Mouse (Mus musculus) brain, embryonic 14.5 days (tissue): Measurements from ENCODE around the gene Slfn9. TPM values are rescaled to one million over a fixed set of nuclear protein-coding genes. Genes with fewer than 3 reads are reported as not detected.
"Not testable (repeated sequence)": the region's sequence is repeated elsewhere in the genome, so short reads cannot be mapped to it uniquely, and the experiment has no call there.

Experiments
- DNase-seq: peaks from one replicate; pipeline ENCODE4 v3.0.0-alpha.2; 2011; ENCODE audit warnings: low read depth
- CTCF ChIP-seq: fragments of 200-500 bp; IDR thresholded peaks from 2 replicates; pipeline ENCODE4 v1.5.1; 2012; ENCODE audit warnings: inconsistent platforms, mild to moderate bottlenecking, moderate library complexity, borderline replicate concordance; ENCODE audit not compliant: insufficient read depth, insufficient read length; ENCODE audit errors: extremely low read depth
- POLR2A ChIP-seq: fragments of 200-500 bp; IDR thresholded peaks from 2 replicates; pipeline ENCODE4 v1.6.1; 2012; ENCODE audit warnings: mild to moderate bottlenecking, inconsistent platforms, borderline replicate concordance; ENCODE audit not compliant: poor library complexity, insufficient read depth, insufficient read length, severe bottlenecking; ENCODE audit errors: extremely low read depth
- polyA plus RNA-seq: library from polyadenylated mRNA; depleted of rRNA; stranded (reverse); fragments of >200 nt; gene quantifications from 2 replicates; pipeline ENCODE4 v1.2.3, GENCODE M21; 2012

Slfn9 gene
- polyA plus RNA-seq, 1 experiment = 2.3 TPM

DNA sequence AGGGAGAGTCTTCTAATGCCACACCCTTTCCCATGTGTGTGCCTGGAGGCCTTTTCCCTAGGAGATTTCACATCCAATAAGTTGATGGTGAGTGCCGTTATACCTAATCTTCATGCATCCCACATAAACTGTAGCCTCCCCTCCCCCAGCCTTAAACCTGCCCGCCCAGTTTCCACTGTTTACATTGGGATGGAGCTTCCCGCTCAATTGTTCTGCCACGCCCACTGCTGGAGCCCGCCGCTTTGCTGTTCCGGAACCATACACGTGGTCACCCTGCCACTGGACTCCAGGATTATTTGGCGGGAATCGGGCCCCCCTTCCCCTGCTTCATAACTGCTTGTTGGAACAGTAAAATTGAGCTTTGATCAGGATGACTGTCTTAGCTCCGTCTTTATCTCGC lies 2.3 kb downstream of the Slfn9 start:
- no peak for TF ChIP-seq POLR2A
- no peak for TF ChIP-seq CTCF
- no peak for DNase-seq

DNA sequence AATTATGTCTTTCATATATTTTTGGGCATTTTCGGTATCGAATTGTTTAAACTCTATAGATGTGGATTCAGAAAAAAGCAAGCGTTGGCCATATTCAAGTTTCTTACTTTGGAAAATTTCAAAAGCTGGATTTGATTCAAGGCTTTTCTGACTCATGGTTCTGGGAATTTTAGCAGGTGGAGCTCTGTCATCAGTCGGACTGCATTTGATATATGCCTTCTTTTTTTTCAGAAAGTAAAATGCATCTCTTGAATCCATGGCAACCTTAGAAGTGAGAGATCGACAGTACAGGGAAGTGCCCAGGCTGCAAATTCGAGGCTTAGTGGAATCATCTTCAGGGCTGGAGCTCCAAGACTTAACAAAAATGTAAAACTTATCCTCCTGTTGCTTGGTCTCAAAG lies 4.0 kb downstream of the Slfn9 start:
- no peak for TF ChIP-seq POLR2A
- no peak for TF ChIP-seq CTCF
- no peak for DNase-seq

DNA sequence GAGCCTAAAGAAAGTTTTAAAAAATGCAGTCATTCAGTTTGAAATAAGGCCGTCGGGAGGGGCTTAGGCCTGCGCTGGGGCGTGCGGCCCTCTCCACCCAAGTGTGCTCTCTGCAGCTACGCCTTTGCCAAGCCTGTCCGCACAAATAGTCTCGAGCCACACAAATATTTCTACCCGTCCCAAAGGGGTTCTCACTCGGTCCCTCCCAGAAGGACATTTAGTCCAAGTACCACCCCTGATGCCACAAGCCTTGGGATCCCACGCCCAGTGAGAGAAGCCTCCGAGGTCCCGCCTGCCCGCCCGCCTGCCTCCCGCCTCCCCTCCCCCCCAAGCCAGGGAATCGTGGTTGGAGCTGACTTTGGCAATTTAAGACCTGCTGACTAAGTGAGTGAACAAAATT lies 8.4 kb downstream of the Slfn9 start:
- TF ChIP-seq CTCF = no peak
- TF ChIP-seq POLR2A = no peak
- no peak for DNase-seq

DNA sequence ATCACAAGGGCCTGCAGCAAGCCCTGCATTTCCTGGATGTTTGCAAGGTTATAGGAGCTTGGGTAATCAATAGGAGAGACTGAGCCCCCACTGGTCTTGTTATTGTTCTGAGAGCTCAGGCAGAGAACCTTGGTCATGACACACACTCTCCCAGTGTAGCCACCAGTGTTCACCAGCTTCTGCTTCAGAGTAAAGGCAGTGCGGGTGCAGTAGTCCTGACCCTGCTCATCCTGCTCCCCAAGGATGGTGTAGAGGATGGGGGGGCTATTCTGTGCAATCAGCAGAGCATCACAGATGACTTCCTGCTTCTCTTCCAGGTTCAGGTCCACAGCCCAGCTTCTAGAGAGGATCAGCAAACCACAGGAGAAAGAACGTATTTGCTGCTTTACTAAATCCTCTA lies 9.2 kb downstream of the Slfn9 start:
- not testable (repeated sequence) for DNase-seq

DNA sequence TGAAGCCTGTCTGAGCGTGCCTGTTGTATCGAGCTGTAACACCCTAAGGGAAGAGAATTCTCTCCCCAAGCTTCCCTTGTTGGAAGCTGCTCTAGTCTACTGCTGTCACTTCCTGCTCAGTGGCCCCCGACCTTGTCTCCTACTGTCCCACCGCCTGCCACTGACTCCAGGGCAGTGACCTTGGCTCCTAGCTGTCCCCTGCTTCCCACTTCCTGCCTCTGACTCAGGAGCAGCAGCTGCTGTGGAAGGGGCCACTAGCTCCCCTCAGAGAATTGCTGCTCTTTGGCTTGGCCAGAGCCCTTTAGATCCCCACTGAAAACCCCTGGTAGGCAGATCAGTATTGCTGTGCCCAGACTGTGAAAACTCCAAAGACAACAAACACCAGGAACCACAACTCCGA lies 17.7 kb downstream of the Slfn9 start:
- TF ChIP-seq CTCF (no peak), POLR2A (no peak)
- DNase-seq = no peak

DNA sequence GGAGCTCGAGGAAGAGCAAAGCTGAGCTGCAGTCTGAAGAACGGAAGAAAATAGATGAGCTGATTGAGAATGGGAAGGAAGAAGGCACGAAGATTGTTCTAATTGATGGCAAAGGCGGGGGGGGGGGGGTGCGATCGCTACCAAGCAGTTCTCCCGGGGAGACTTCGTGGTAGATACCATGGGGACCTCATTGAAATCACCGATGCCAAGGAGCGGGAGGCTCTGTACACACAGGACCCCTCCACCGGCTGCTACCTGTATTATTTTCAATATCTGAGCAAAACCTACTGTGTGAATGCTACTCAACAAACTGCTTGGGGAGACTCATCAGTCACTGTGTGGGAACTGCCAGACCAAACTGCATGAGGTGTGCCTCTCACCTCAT lies 20.0 kb downstream of the Slfn9 start:
- no peak for TF ChIP-seq POLR2A
- no peak for TF ChIP-seq CTCF
- no peak for DNase-seq

DNA sequence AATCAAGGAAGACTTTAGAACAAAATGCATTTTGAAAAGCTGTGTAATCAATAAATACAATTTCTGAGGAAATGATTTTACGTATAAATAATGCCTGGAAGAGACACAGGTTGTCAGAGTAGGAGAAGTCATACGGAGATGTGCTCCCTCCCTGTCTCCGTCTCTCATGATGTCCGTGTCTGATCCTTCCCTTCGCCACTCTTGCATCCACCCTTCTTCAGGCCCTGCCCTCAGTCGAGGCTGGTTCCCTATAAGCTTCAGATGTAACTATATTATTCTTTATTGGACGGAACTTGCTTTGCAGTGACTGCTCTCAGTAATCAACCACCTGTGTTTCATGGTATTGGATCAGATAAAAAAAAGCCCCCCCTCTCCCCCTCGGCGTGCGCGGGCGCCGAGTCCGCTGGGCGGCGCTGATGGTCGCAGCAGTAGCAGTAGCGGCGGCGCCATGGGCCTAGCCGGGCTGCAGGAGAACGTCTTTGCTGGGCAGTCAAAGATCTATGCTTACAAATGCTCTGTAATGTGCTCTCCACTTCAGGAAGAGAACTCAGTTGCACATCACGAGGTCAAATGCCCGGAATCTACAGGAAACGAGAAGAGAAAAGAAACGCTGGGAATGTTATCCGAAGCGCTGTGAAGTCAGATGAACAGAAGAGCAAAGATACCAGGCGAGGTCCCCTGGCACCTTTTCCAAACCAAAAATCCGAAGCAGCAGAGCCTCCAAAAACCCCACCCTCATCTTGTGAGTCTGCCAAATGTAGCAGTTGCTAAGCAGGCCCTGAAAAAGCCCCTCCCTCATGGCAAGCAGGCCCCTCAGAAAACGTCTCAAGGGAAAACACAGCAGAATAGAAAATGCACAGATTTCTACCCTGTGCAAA lies 20.7 kb downstream of the Slfn9 start:
- peak; percentile 45; the same call in 1 of the 2 replicates for TF ChIP-seq CTCF
- TF ChIP-seq POLR2A = 0 out of 2 replicates have a peak, but pooled peaks have one; percentile 13
- DNase-seq = peak; percentile 78

DNA sequence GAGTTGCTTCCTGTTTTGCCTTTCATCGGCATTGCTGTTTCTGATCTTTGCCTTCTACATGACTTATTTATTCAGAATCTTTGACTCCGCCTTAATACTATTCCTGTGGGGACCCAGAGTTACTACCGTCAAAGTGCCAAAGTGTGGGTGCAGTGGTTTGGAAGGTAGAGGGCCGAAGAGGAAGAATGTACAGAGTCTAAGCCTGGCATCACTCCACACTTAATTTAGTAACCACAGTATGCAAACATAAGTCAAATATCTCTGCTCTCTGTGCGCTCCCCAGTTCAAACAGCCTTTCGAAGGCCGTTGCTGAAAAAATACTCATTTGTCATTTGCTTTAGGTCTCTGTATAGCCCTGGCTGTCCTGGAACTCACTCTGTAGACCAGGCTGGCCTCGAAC lies 29.4 kb downstream of the Slfn9 start:
- no peak for DNase-seq
- TF ChIP-seq POLR2A = no peak
- TF ChIP-seq CTCF = no peak

DNA sequence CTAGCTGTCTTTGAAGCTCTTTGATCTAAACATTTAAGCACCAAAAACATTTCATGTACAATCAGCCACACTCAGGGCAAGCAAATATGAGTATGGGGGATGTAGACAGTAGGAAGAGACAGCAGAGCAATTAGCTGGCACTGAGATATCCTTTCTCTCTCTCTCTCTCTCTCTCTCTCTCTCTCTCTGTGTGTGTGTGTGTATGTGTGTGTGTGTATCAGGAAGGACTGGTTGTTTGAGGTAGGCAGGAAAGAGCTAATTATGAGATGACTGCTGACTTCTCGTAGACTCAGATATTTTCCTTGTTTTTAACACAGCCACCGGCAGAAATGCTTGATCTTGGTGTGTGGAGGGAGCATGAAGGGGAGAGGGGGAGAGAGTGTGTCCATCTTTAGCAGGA lies 29.9 kb downstream of the Slfn9 start:
- TF ChIP-seq POLR2A (no peak), CTCF (no peak)
- no peak for DNase-seq

DNA sequence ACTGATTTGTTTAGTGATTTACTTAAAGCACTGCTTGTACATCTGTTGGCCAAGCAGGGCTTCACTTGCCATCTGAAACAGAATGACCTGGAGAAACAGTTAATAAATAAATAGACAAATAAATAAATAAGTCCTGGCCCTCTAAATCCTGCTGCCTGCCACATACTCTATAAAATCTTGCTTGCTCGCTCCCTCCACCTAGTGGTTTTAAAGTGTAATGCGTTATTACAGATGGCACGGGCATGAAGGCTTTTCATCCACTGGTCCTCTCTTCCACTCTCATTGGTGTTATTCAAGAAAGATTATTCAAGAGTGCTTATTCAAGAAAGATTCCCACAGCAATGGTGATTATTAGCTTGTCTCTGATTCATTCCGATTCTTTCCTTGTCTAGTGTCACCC lies 32.0 kb downstream of the Slfn9 start:
- DNase-seq = peak; percentile 42

DNA sequence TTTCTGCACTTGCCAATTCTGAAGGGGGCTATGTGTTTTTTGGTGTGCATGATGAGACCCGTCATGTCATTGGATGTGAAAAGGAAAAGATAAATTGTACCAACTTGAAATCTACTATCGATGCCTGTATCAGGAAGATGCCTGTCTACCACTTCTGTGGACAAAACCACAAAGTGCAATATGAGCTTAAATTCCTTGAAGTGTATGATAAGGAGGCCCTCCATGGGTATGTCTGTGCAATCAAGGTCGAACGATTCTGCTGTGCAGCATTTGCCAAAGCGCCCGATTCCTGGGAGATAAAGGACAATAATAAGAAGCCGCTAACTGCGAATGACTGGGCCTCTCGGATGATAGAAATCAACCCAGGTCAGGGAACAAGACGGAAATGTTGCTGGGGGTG lies 34.7 kb downstream of the Slfn9 start:
- TF ChIP-seq CTCF = no peak
- no peak for TF ChIP-seq POLR2A
- DNase-seq = no peak

More for the DNA sequence above, 32.0 kb downstream of the Slfn9 start:
- TF ChIP-seq POLR2A (no peak), CTCF (peak; percentile 66; the same call in 1 of the 2 replicates)

DNA sequence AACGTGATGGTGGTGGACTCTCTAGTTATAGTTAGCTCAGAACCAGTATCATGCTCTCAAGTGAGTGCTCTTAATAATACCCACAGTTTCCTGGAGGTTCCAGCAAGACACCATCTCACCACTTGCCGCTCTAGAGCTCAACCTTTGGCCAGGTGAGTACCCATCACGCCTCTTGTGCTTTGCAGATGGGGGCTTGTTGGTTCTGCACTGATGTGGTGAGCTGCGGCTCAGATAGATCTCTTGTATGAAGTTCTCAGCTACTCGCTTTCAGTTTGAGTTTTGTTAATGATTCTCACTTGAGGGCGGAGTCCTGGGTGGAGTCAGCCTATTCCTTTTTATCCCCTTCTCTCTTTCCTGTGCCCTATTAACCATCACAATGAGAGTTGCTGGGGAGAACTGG lies 37.0 kb downstream of the Slfn9 start:
- no peak for DNase-seq
- TF ChIP-seq POLR2A (no peak), CTCF (no peak)
